Mouse (Mus musculus): ENCODE data around the gene Syne3.

DNA sequence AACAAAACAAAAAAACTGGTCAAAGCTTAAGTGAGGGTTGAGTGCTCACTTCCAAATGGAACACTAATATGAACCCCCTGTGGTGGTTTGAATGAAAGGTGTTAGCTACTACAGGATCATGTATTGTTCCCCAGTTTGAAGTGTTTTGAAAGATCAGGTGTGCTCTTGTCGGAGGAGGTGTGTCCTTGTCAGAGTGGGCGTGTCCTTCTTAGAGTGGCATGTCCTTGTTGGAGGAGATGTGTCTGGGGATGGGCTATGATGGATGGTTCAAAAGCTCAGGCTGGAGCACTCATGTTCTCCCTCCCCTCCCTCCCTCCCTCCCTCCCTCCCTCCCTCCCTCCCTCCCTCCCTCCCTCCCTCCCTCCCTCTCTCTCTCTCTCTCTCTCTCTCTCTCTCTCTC is 61.7 kb downstream of the Syne3 start:
- TF ChIP-seq POLR2A (IDR thresholded peaks at IDR 0.05; ENCODE audit: borderline replicate concordance, control insufficient read depth, low read depth, low read length) (no peak), CTCF (IDR thresholded peaks at IDR 0.05; ENCODE audit: control insufficient read depth, insufficient read depth, low read length) (no peak)
